Mouse (Mus musculus) frontal cortex, postnatal 36 days (tissue): ENCODE data around the gene A630023A22Rik.

ENCODE experiments used
- DNase-seq, 2 experiments: peaks; one replicate each; pipeline ENCODE4 v3.0.0; 2022; ENCODE audit warnings: low spot score in 2 of 2

The A630023A22Rik gene

GRCm38 (mm10) chr14:34087856-34088398 is 14.6 kb downstream of the A630023A22Rik start:
- peak in 1 of 2 experiments; percentile 7 for DNase-seq

- DNase-seq, result no peak
Observed at GRCm38 (mm10) chr14:34086806-34087205, 15.7 kb downstream of the A630023A22Rik start.

- DNase-seq, result no peak
Observed at GRCm38 (mm10) chr14:34085731-34086130, 16.8 kb downstream of the A630023A22Rik start, which contains the start of gene Anxa8. Gene Anxa8, plus strand, starts transcription at chr14:34085981.

- peak; percentile 62 to 67 for DNase-seq
Observed at GRCm38 (mm10) chr14:34080321-34080997, 22.1 kb downstream of the A630023A22Rik start.

GRCm38 (mm10) chr14:34078293-34078692 is 24.3 kb downstream of the A630023A22Rik start:
- no peak for DNase-seq

GRCm38 (mm10) chr14:34077222-34077621 is 25.3 kb downstream of the A630023A22Rik start:
- DNase-seq, result no peak

GRCm38 (mm10) chr14:34075346-34075745 is 27.2 kb downstream of the A630023A22Rik start:
- no peak for DNase-seq

GRCm38 (mm10) chr14:34071665-34072064 is 30.9 kb downstream of the A630023A22Rik start:
- DNase-seq, result no peak

GRCm38 (mm10) chr14:34052516-34052915 is 50.0 kb downstream of the A630023A22Rik start, which contains the start of gene Antxrl:
Gene Antxrl, plus strand, starts transcription at chr14:34052707.
- DNase-seq, result no peak

GRCm38 (mm10) chr14:34050101-34050779 is 52.3 kb downstream of the A630023A22Rik start:
- DNase-seq, result no peak

- no peak for DNase-seq
Observed at GRCm38 (mm10) chr14:34043341-34043740, 59.2 kb downstream of the A630023A22Rik start.

- DNase-seq, result no peak
Observed at GRCm38 (mm10) chr14:34041241-34041640, 61.3 kb downstream of the A630023A22Rik start.

GRCm38 (mm10) chr14:34033841-34034610 is 68.5 kb downstream of the A630023A22Rik start:
- no peak for DNase-seq

- no peak for DNase-seq
Observed at GRCm38 (mm10) chr14:34026710-34027109, 75.8 kb downstream of the A630023A22Rik start.

GRCm38 (mm10) chr14:34016938-34017337 is 85.6 kb downstream of the A630023A22Rik start:
- DNase-seq, result no peak

- DNase-seq, result no peak
Observed at GRCm38 (mm10) chr14:34016381-34016780, 86.2 kb downstream of the A630023A22Rik start, which contains the start of gene Gm5460. Gene Gm5460, plus strand, starts transcription at chr14:34016758.

GRCm38 (mm10) chr14:34015063-34015462 is 87.5 kb downstream of the A630023A22Rik start, which contains the start of gene Gm30083:
Gene Gm30083, minus strand, starts transcription at chr14:34015182.
- no peak for DNase-seq

GRCm38 (mm10) chr14:34002358-34002757 is 100.2 kb downstream of the A630023A22Rik start:
- DNase-seq, result no peak

- DNase-seq, result no peak
Observed at GRCm38 (mm10) chr14:34001445-34001844, 101.1 kb downstream of the A630023A22Rik start.
